Mouse (Mus musculus) heart, embryonic 10.5 days (tissue): ENCODE results near the gene Lta. TPM values are rescaled to one million over a fixed set of nuclear protein-coding genes. Genes with fewer than 3 reads are reported as not detected.

Experiments used
- DNase-seq: peaks from one replicate; pipeline ENCODE4 v3.0.0-alpha.2; 2017; ENCODE audit warnings: low spot score
- H3K27ac ChIP-seq: fragments of 300-500 bp; sonication (generic); 2 replicates; pipeline ENCODE4 v1.5.1; 2016; ENCODE audit warnings: mild to moderate bottlenecking
- H3K27me3 ChIP-seq: fragments of 300-500 bp; sonication (generic); 2 replicates; pipeline ENCODE4 v1.6.1; 2016; ENCODE audit warnings: mild to moderate bottlenecking; ENCODE audit not compliant: poor library complexity, insufficient read depth, severe bottlenecking
- H3K36me3 ChIP-seq: fragments of 300-500 bp; sonication (generic); 2 replicates; pipeline ENCODE4 v1.6.1; 2016; ENCODE audit warnings: mild to moderate bottlenecking, moderate library complexity
- H3K4me1 ChIP-seq: fragments of 300-500 bp; sonication (generic); 2 replicates; pipeline ENCODE4 v1.6.1; 2016; ENCODE audit warnings: mild to moderate bottlenecking
- H3K4me3 ChIP-seq: fragments of 300-500 bp; sonication (generic); 2 replicates; pipeline ENCODE4 v1.5.1; 2016; ENCODE audit warnings: mild to moderate bottlenecking, moderate library complexity
- H3K9me3 ChIP-seq: fragments of 300-500 bp; sonication (generic); 2 replicates; pipeline ENCODE4 v1.6.1; 2016; ENCODE audit warnings: mild to moderate bottlenecking, moderate library complexity
- WGBS: fragments of 180-500 bp; shearing (Covaris S2); methylation state at CpG from one replicate; pipeline ENCODE4 v1.1.7; 2016; 5-methylcytosine and 5-hydroxymethylcytosine counted together
- polyA plus RNA-seq: library from polyadenylated mRNA; unstranded; fragments of >200 nt; fragmentation: Nextera tagmentation; extraction: Ambion mirVana; gene quantifications from 2 replicates; pipeline ENCODE4 v1.2.1, GENCODE M21; 2016

The Lta gene
- polyA plus RNA-seq, 1 experiment from 2014 or later, result not detected

DNA sequence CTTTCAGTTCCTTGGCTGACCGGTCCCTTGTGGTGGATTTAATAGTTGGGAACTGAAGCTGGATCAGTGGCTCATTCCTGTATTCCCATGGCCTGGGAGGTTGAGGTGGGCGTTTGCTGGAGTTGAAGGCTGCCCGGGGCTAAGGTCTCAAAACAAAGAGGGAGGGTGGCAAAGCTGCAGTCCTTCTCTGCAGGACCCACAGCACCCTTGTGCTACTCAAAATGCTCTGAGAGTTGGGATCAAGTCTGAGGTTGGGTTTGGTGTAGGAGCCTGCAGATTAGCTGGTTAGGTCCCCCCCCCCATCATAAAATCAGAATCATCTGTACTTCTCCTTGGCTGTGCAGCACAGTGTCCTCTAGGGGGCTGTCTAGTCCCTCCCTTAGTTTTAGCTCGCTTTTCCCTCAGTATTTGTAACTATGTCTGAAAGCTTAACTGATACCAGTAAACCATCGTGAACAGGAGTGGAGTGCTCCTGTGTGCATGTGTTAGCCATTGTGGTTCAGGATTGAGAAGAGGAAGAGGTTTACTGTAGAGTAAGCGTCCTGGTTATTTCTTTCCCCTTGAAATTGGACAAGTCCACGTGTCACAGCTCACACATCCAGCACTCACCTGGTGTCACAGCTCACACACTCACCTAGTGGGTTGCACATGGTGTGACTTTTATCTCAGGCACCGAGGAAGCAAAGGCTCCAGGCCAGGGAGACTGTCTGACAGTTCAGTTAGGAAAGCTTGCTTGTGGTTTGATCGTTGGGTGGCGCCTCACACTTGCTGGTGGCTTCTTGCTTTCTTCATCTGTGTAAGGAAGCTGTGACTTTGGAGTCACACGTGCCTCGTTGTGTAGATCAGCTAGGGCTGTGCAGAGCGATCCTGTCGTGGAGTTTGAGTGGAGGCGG, 40.8 kb upstream of the Lta start:
- peak overlapping the region; percentile 15; the same call in 1 of the 2 replicates for H3K4me3 ChIP-seq
- 87% methylated on average over 15 of the region's 15 CpGs for WGBS
- peaks cover 35% of the 10 kb centered on the region for H3K4me1 ChIP-seq
- no peak overlapping the region for H3K27ac ChIP-seq
- no peaks in the 10 kb centered on the region for H3K27me3 ChIP-seq
- H3K36me3 ChIP-seq, result peaks cover 80% of the 10 kb centered on the region
- no peaks in the 10 kb centered on the region for H3K9me3 ChIP-seq
- no peak for DNase-seq

DNA sequence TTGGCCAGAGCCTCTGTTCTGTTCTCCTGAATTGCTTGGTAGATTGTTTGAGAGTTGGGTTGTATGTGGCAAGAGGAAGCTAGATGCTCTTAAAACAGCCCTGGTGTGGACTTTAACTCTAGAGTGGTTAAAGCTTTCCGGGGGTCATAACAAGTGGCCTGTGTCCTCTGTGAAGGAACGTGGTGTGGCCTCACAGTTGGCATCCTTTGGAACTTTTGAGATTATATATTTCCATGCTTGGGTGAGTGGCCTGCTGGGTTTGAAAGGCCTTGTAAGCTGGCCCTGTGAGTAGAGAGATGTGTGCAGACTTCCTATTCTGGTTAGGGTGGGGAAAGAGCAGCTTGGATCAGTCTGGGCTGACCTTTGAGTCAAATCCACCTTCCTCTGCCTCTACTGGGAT, 39.8 kb upstream of the Lta start:
- H3K4me1 ChIP-seq, result peaks cover 45% of the 10 kb centered on the region
- no peaks in the 10 kb centered on the region for H3K27me3 ChIP-seq
- H3K9me3 ChIP-seq, result no peaks in the 10 kb centered on the region
- peaks cover 70% of the 10 kb centered on the region for H3K36me3 ChIP-seq
- DNase-seq, result no peak
- peak overlapping the region; percentile 76; the same call in 1 of the 2 replicates for H3K4me3 ChIP-seq
- 81% methylated on average over 2 of the region's 2 CpGs for WGBS
- no peak overlapping the region for H3K27ac ChIP-seq

DNA sequence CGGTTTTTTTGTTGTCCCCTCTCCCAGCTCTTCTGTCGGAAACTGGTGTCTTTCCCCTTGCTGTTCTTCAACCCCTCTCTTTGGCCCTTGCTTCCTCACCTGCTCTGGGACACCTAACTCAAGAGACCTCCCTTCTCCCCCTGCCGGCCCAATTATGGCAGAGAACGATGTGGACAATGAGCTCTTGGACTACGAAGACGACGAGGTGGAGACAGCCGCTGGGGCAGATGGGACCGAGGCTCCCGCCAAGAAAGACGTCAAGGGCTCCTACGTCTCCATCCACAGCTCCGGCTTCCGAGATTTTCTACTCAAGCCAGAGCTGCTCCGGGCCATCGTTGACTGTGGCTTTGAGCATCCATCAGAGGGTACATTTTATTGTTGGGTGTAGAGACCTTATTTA, 37.9 kb upstream of the Lta start:
- H3K36me3 ChIP-seq, result peaks cover 51% of the 10 kb centered on the region
- H3K9me3 ChIP-seq, result no peaks in the 10 kb centered on the region
- DNase-seq, result no peak
- peak overlapping the region; percentile 100 for H3K27ac ChIP-seq
- H3K27me3 ChIP-seq, result no peaks in the 10 kb centered on the region
- 22% methylated on average over 16 of the region's 16 CpGs for WGBS
- peaks cover 48% of the 10 kb centered on the region for H3K4me1 ChIP-seq
- peak overlapping the region; percentile 76 for H3K4me3 ChIP-seq

DNA sequence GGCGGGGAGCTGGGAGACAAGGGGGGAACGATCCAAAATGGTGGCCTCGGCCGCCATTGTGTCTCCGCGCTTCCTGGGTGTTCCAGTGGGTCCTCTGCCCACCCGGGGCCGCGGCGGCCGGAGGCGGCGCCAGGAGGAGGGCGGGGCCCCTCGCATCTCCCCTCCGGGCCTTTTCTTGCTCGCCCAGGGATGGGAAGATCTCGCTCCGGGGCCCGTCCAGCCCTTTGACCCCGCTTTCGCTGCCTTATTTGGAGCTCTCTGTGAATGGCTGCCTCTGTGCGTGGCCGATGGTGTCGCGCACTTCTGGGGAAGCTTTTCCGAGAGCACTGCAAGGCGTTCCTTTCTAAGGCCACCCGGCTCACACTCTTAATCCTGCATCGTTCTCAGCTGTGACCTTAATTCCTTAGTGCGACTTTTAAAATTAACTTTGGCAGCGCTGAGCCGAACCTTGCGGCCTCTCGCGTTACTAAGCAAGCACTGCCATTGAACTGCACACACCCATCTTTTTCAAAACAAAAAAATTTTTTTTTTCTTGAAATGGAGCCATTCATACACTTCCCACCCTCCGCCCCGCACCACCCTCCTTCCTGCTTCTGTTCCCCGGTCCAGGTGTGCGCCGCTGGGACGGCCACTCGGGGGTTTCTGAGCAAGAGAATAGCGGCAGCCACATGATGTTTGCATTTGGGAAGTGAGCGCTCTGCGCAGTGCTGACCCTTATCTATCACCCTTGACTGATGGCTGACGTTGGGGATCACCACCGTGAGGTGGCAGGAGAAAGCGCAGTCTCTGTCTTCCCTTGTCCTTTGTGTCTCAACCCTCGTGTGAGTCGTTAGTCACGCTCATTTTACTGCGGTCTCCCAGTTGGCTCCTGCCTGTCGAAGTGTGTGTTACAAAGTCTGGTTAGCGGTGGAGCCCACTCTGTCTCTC, 37.1 kb upstream of the Lta start:
- peak; percentile 91 for DNase-seq
- under 1% methylated on average over 55 of the region's 55 CpGs for WGBS
- Histone ChIP-seq H3K36me3 (peaks cover 44% of the 10 kb centered on the region), H3K9me3 (no peaks in the 10 kb centered on the region), H3K4me3 (peak overlapping the region; percentile 76), H3K27ac (peak overlapping the region; percentile 100), H3K4me1 (peaks cover 48% of the 10 kb centered on the region), H3K27me3 (no peaks in the 10 kb centered on the region)

DNA sequence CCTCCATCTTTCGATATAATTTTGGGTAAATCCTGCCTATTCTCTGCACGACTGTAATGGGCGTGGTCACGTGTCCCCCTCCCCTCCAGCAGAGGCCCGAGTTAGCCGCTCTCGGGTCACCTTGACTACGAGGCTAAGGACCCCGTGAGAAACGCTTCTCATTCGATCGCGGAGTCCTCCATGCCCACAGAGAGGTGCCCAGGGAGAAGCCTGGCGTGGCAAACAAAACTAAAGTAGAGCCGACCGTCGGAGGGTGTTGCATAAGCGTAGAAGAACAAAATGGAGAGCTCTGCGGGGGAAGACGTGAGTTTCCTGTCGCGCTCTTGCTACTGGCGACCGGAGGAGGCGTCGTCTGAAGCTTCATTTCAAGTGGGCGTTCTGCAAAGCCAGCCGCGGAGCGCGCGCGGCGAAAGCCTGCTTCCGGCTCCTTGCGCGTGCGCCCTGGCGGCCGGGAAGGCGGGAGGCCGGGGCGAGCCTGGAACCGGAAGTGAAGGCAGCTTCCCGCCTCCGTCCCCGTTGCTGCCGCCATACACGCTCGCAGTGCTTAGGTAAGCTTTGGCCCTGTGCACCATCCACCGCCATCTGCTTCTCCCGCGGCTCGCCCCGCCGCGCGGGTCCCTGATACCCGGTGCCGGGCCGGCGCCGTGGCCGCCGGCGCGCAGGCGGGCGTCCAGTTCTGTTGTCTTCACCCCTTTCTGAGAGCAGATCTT, 36.3 kb upstream of the Lta start, which contains the start of gene Ddx39b:
Gene Ddx39b, plus strand, starts transcription at position 442 of the 710 bp plus-strand sequence.
- H3K4me1 ChIP-seq, result peaks cover 50% of the 10 kb centered on the region
- under 1% methylated on average over 69 of the region's 69 CpGs for WGBS
- H3K4me3 ChIP-seq, result peak within 1 kb of the TSS; percentile 76
- H3K9me3 ChIP-seq, result no peaks in the 10 kb centered on the region
- peak within 1 kb of the TSS; percentile 100 for H3K27ac ChIP-seq
- H3K36me3 ChIP-seq, result peaks cover 36% of the 10 kb centered on the region
- DNase-seq, result peak; percentile 98
- H3K27me3 ChIP-seq, result no peaks in the 10 kb centered on the region

DNA sequence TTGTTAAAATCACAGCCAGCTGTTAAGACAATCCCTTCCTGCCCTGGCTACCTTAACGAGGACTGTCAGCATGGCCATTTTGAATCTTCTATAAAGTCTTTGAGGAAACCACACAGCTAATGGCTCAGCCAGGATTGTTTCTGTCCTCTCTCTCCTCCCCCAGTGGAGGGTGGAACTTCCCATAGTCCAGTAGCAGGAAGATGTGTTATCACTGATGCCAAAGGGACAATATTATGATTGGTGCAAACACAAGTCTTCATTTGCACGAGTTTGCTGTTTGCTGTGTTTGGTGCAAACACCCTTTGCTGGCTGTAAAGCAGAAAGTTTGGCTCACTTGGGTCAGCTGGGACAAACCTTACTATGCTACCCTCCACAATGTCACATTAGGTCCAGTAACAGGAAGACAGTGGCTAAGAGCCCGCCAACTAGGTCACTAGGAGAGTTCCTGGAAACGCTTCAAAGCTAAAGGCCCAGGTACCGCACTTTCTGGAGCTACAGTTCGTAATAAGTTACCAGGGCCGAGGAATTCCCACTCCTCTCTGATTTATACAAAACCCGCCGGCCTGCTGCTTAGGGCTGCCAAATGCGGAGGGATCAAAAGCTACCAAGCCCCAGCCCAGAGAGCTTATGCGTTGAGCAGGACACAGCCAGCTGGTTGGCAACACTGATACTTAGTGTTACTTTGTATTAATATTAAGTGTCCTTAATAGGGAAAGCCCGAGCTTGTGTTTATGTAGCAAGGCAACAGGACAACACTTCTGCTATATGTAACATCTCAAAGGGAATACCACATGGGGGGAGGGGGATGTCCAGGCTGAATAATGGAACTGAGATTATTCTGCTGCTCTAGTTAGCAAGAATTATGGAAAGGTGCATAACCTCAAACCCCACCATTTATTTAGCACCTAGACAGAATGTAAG, 35.5 kb upstream of the Lta start:
- 31% methylated on average over 12 of the region's 12 CpGs for WGBS
- H3K4me1 ChIP-seq, result peaks cover 46% of the 10 kb centered on the region
- no peaks in the 10 kb centered on the region for H3K9me3 ChIP-seq
- DNase-seq, result no peak
- H3K36me3 ChIP-seq, result peaks cover 28% of the 10 kb centered on the region
- no peaks in the 10 kb centered on the region for H3K27me3 ChIP-seq
- H3K27ac ChIP-seq, result peak overlapping the region; percentile 100
- peak overlapping the region; percentile 76 for H3K4me3 ChIP-seq

DNA sequence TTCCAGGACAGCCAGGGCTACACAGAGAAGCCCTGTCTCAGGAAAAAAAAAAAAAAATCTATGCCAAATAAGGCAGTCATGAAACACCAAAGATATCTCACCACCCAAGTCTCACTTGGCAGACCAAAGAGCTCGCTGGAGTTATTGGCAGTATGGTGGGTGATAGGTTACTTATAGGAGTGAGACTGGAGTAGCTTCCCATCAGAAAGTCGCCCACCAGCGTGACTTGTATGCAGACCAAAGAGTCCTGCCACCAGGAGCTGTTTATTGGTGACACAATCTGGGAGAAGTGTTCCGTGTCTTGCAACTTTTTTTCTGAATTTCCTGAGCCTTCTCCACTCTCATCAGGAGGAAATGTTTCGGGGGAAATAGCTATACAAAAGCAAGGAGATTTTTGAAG, 34.5 kb upstream of the Lta start:
- H3K27ac ChIP-seq, result peak overlapping the region; percentile 100; the same call in 1 of the 2 replicates
- 81% methylated on average over 5 of the region's 5 CpGs for WGBS
- H3K4me1 ChIP-seq, result peaks cover 41% of the 10 kb centered on the region

DNA sequence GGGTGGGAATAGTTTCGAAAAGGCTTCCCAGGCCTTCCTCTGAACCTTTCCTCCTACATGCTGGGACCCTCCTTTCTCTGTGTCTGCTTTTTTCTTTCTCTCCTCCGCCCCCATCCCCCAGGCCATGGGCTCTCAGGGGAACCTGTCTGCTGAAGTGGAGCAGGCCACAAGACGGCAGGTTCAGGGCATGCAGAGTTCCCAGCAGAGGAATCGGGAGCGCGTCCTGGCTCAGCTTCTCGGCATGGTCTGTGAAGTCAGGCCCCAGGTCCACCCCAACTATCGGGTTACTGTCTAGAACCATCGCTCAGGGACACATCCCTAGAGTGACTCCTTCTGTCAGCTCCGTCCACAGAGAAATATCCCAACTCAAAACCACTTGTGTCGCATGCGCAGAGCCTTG, 32.4 kb upstream of the Lta start:
- Histone ChIP-seq H3K27ac (no peak overlapping the region), H3K9me3 (no peaks in the 10 kb centered on the region), H3K27me3 (no peaks in the 10 kb centered on the region), H3K36me3 (peaks cover 11% of the 10 kb centered on the region; the same call in 1 of the 2 replicates), H3K4me3 (no peak overlapping the region), H3K4me1 (peaks cover 39% of the 10 kb centered on the region)
- 78% methylated on average over 12 of the region's 12 CpGs for WGBS
- DNase-seq, result no peak

More for the DNA sequence above, 34.5 kb upstream of the Lta start:
- no peak for DNase-seq
- Histone ChIP-seq H3K36me3 (peaks cover 18% of the 10 kb centered on the region), H3K4me3 (no peak overlapping the region), H3K9me3 (no peaks in the 10 kb centered on the region), H3K27me3 (no peaks in the 10 kb centered on the region)

DNA sequence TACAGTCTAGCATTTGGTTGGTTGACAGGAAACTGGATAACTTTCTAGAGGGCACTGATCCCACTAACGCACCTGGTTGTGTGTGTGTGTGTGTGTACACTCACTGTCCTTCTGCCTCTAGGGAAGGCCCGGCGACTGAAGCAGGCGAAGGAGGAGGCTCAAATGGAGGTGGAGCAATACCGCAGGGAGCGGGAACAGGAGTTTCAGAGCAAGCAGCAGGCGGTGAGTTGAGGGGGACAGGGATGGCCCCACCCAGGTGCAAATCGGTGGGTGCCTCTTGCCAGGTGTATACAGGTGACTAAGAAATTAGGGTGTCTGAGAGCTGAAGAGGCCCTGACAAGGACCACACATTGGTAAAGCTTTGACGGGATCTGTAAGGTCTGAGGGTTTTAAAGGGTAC, 31.8 kb upstream of the Lta start:
- 67% methylated on average over 9 of the region's 9 CpGs for WGBS
- Histone ChIP-seq H3K27me3 (no peaks in the 10 kb centered on the region), H3K27ac (0 out of 2 replicates have a peak overlapping the region, but pooled peaks have one; percentile 97), H3K36me3 (peaks cover 11% of the 10 kb centered on the region; the same call in 1 of the 2 replicates), H3K4me3 (0 out of 2 replicates have a peak overlapping the region, but pooled peaks have one; percentile 79), H3K4me1 (peaks cover 45% of the 10 kb centered on the region), H3K9me3 (no peaks in the 10 kb centered on the region)
- DNase-seq, result no peak

DNA sequence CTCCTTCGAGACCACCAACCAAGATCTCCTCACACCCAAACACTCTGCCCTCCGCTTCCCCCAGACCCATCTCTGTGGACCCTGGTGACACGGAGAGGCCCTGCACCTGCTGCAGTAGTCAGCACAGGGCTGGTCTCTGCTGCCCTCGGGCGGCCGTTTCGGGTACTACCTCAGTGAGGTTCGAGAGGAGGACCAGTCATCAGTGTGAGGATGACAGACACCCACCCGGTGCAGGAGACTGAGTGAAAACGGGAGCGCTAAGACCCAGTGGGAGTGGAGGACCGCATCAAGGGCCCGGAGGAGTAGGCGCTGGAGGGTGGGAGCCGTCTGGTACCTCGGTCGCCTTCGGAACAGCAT, 31.2 kb upstream of the Lta start:
- H3K27me3 ChIP-seq, result no peaks in the 10 kb centered on the region
- peak; percentile 97 for DNase-seq
- H3K9me3 ChIP-seq, result no peaks in the 10 kb centered on the region
- H3K4me3 ChIP-seq, result peak overlapping the region; percentile 79
- peaks cover 48% of the 10 kb centered on the region for H3K4me1 ChIP-seq
- H3K27ac ChIP-seq, result peak overlapping the region; percentile 97
- peaks cover 12% of the 10 kb centered on the region; the same call in 1 of the 2 replicates for H3K36me3 ChIP-seq
- whole genome bisulfite sequencing, result under 1% methylated on average over 18 of the region's 18 CpGs

DNA sequence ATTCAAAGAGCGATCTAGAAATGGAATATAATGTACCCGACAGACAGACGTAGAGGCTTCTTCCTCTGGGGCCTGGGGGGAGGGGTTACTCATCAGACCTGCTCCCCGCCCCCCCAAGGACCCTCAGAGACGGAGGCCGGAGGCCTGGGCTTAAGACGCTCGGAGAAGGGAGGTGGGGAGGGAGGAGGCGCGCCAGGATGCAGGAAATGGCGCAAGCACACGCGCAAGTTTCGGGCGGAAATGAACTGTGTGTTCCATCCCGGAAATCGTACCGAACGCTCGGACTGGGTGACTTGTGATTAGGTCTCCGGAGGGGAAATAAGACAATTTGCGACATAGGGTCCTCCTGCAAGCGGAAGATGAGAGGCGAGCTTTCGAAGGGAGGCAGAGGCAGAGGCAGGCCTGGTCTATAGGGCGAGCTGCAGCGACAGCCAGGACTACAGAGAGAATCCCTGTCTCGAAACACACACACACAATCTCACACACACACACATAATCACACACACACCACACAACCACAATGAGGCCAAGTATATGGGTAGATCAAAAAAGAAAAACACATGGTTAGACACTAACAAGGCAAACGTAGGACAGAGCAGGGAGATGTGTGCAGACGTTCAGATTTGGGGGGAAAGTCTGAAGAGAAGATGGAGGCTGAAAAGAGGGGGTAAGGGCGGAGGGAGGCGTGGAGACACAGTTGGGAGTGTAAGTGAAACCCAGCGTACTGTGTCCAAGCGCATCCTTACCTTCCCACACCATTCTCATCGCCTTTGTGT, 30.7 kb upstream of the Lta start, which contains the start of gene Nfkbil1:
Gene Nfkbil1, minus strand, starts transcription at position 179 of the 776 bp plus-strand sequence.
- under 1% methylated on average over 35 of the region's 35 CpGs for WGBS
- H3K27ac ChIP-seq, result peak within 1 kb of the TSS; percentile 97
- H3K9me3 ChIP-seq, result no peaks in the 10 kb centered on the region

More for the DNA sequence above, 30.7 kb upstream of the Lta start, which contains the start of gene Nfkbil1:
- no peaks in the 10 kb centered on the region for H3K27me3 ChIP-seq
- peak within 1 kb of the TSS; percentile 79 for H3K4me3 ChIP-seq
- peak; percentile 97 for DNase-seq
- peaks cover 17% of the 10 kb centered on the region for H3K36me3 ChIP-seq
- peaks cover 46% of the 10 kb centered on the region for H3K4me1 ChIP-seq
